In the genomic region with DNA sequence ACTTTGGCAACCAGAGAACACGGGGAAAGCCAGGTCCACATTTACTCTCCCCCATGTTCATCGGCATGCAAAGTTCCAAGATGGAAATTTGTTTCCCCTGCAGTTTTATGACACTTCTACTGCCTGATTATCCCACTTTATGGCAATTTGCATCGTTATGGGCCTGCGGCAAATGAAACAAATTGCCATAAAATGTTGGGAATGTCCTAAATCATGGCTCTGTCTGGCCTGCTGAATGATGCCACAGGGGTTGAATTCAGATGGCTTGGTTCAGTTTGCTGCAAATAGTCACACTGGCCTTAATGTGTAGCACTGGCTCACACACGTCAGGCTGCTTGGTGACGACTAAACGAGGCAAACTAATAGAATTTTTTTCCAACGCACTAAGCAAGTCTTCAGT, we compare ENCODE assay signal across 24 mouse cellular contexts.
"Had no signal": no experiment of that assay in that cellular context is flagged by ENCODE, and none has a peak within 500 bp of the region (broad histone marks: within the 10 kb centered on the region; RNA-seq: fewer than 3 reads in every experiment).

No protein-coding gene starts in this region.

- H3K36me3 ChIP-seq: intestine, embryonic 15.5 days; kidney, embryonic 15.5 days; limb, embryonic 12.5 days; limb, embryonic 15.5 days; midbrain, embryonic 15.5 days had no signal

- H3K9ac ChIP-seq: intestine, embryonic 15.5 days; kidney, embryonic 15.5 days; limb, embryonic 12.5 days; limb, embryonic 15.5 days; liver, embryonic 14.5 days; liver, postnatal 0 days; lung, embryonic 14.5 days; midbrain, embryonic 15.5 days had no signal

- DNase-seq: kidney, adult 11 months; kidney, adult 8-10 months; kidney, postnatal 10 days; kidney, postnatal 36 days; layer of hippocampus, postnatal 36 days; liver, postnatal 0 days; lung, embryonic 14.5 days; right cerebral cortex, adult 18-20 months; right cerebral cortex, postnatal 14 days; right cerebral cortex, postnatal 4 days; thymus, adult 2 months; thymus, postnatal 14 days; thymus, postnatal 4 days had no signal

- H3K4me3 ChIP-seq: intestine, embryonic 15.5 days; kidney, embryonic 15.5 days; limb, embryonic 12.5 days; limb, embryonic 15.5 days; midbrain, embryonic 15.5 days; myocyte had no signal

- ATAC-seq: intestine, embryonic 15.5 days; liver, postnatal 0 days; lung, postnatal 0 days; midbrain, embryonic 15.5 days had no signal

- H3K9me3 ChIP-seq: intestine, embryonic 15.5 days; kidney, embryonic 15.5 days; limb, embryonic 12.5 days; limb, embryonic 15.5 days; midbrain, embryonic 15.5 days had no signal

- H3K4me2 ChIP-seq: intestine, embryonic 15.5 days; kidney, embryonic 15.5 days; limb, embryonic 12.5 days; limb, embryonic 15.5 days; liver, embryonic 11.5 days; lung, embryonic 14.5 days; midbrain, embryonic 15.5 days had no signal

- H3K27me3 ChIP-seq: intestine, embryonic 15.5 days; kidney, embryonic 15.5 days; limb, embryonic 12.5 days; limb, embryonic 15.5 days; midbrain, embryonic 15.5 days had no signal

- H3K27ac ChIP-seq: intestine, embryonic 15.5 days; kidney, embryonic 15.5 days; limb, embryonic 12.5 days; limb, embryonic 15.5 days; liver, embryonic 14.5 days; macrophage; midbrain, embryonic 15.5 days; stomach, postnatal 0 days had no signal

- H3K4me1 ChIP-seq: intestine, embryonic 15.5 days; kidney, embryonic 15.5 days; limb, embryonic 12.5 days; limb, embryonic 15.5 days; midbrain, embryonic 15.5 days had no signal
